Mouse (Mus musculus) neural tube, embryonic 14.5 days (tissue): ENCODE data around the gene Gm40460. TPM values are rescaled to one million over a fixed set of nuclear protein-coding genes. Genes with fewer than 3 reads are reported as not detected.

ENCODE experiments used
- ATAC-seq: fragments of 200-750 bp; cut with Nextera tagmentation; 2 replicates; pipeline ENCODE4 v1.8.0; 2017; ENCODE audit warnings: low read depth, mild to moderate bottlenecking, moderate TSS enrichment, moderate library complexity
- H3K27ac ChIP-seq: fragments of 300-500 bp; sonication (generic); 2 replicates; pipeline ENCODE4 v1.5.1; 2014; ENCODE audit warnings: low read depth, mild to moderate bottlenecking, control low read depth, low read length, moderate library complexity, mixed read lengths
- H3K27me3 ChIP-seq: fragments of 300-500 bp; sonication (generic); 2 replicates; pipeline ENCODE4 v1.6.1; 2014; ENCODE audit warnings: low read length; ENCODE audit not compliant: control insufficient read depth, insufficient read depth
- H3K36me3 ChIP-seq: fragments of 300-500 bp; sonication (generic); 2 replicates; pipeline ENCODE4 v1.6.1; 2014; ENCODE audit warnings: low read length, mixed read lengths; ENCODE audit not compliant: control insufficient read depth, insufficient read depth
- H3K4me1 ChIP-seq: fragments of 300-500 bp; sonication (generic); 2 replicates; pipeline ENCODE4 v1.6.1; 2014; ENCODE audit warnings: low read length; ENCODE audit not compliant: control insufficient read depth, insufficient read depth
- H3K4me2 ChIP-seq: fragments of 300-500 bp; sonication (generic); 2 replicates; pipeline ENCODE4 v1.6.1; 2014; ENCODE audit warnings: mild to moderate bottlenecking, low read depth, low read length, control low read depth
- H3K4me3 ChIP-seq: fragments of 300-500 bp; sonication (generic); 2 replicates; pipeline ENCODE4 v1.5.1; 2014; ENCODE audit warnings: low read depth, low read length, control low read depth, mixed read lengths
- H3K9ac ChIP-seq: fragments of 300-500 bp; sonication (generic); replicated peaks from 2 replicates; pipeline ENCODE4 v1.6.1; 2014; ENCODE audit warnings: low read depth, mild to moderate bottlenecking, control low read depth, low read length, mixed read lengths
- H3K9me3 ChIP-seq: fragments of 300-500 bp; sonication (generic); 2 replicates; pipeline ENCODE4 v1.6.1; 2016; ENCODE audit warnings: low read length; ENCODE audit not compliant: control insufficient read depth
- WGBS: fragments of 180-500 bp; shearing (Covaris S2); extraction: QIAGEN DNeasy Blood & Tissue Kit; methylation state at CpG from one replicate; pipeline ENCODE4 v1.1.7; 2014; 5-methylcytosine and 5-hydroxymethylcytosine counted together
- polyA plus RNA-seq: library from polyadenylated mRNA; unstranded; fragments of >200 nt; fragmentation: Nextera tagmentation; extraction: Ambion mirVana; gene quantifications from 2 replicates; pipeline ENCODE4 v1.2.1, GENCODE M21; 2014

The Gm40460 gene
- polyA plus RNA-seq, 1 experiment from 2014 or later: not detected

DNA sequence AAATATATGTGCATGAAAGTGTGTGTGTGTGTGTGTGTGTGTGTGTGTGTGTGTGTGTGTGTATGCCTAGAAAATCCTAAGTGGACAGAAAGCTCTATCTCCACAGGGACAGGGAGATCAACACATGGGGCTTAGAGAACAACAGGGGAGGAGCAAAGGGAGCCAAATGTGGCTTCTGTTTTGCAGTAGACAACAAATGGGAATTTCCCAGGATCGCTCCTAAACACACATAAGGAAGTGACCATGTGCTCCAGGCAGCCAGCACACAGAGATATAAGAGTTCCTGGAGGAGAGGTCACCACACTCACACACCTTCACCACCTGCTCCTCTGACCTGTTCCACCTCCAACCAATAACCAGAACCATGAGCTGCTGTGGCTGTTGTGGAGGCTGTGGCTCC, 39.8 kb downstream of the Gm40460 start, which contains the start of gene Krtap5-3:
TSS of gene Krtap5-3 (plus strand) at position 301 of the 400 bp plus-strand sequence.
- Histone ChIP-seq H3K4me2 (no peak within 1 kb of the TSS), H3K36me3 (no peaks in the 10 kb centered on the region), H3K4me3 (no peak within 1 kb of the TSS), H3K9ac (no peak within 1 kb of the TSS), H3K27ac (no peak within 1 kb of the TSS), H3K4me1 (no peaks in the 10 kb centered on the region), H3K9me3 (no peaks in the 10 kb centered on the region), H3K27me3 (no peaks in the 10 kb centered on the region)
- WGBS: 86% methylated on average over 1 of the region's 1 CpGs
- no peak for ATAC-seq

DNA sequence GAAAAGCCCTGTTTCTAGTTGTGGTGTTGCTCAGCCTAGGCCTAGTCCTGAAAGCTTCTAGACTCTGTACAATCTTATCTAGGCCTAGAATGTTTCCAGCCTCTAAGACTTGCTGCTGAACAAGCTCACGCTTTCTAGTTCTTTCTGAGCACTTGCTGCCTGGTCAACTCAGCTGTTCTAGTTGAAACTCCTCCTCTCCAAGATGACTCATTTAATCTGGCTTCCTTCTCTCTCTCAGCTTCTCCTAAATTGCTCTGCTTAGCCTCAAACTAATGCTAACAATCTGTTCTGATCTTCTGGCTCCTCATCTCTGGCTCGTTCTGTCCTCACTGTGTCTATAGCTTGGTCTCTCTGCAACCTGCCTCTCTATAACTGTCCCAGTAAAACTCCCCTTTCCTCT, 42.1 kb downstream of the Gm40460 start:
- Histone ChIP-seq H3K27ac (no peak overlapping the region), H3K9ac (no peak overlapping the region), H3K4me1 (no peaks in the 10 kb centered on the region), H3K4me2 (no peak overlapping the region), H3K27me3 (no peaks in the 10 kb centered on the region), H3K4me3 (no peak overlapping the region), H3K36me3 (no peaks in the 10 kb centered on the region), H3K9me3 (no peaks in the 10 kb centered on the region)
- 82% methylated on average over 2 of the region's 2 CpGs for WGBS
- no peak for ATAC-seq

Other genes starting within 250 kb of the Gm40460 start
- gene Mob2, start 180.0 kb downstream of the Gm40460 start, polyA plus RNA-seq: 50.5 and 53.5 TPM in 2 replicates
- 136 and 141 TPM in 2 replicates for gene Dusp8, start 145.2 kb downstream of the Gm40460 start, polyA plus RNA-seq
- gene Gm45618, start 120.3 kb downstream of the Gm40460 start, polyA plus RNA-seq: not detected in 2 replicates
- gene Gm39115, start 105.0 kb downstream of the Gm40460 start, polyA plus RNA-seq: not detected in 2 replicates
- not detected in 2 replicates for gene Gm45337, start 96.5 kb downstream of the Gm40460 start, polyA plus RNA-seq
- gene Gm29735, start 84.0 kb downstream of the Gm40460 start, polyA plus RNA-seq: not detected in 2 replicates
- gene Gm4553, start 75.3 kb downstream of the Gm40460 start, polyA plus RNA-seq: 0.40 TPM in 1 of 2 replicates, not detected in the other
- gene Krtap5-2, start 65.1 kb downstream of the Gm40460 start, polyA plus RNA-seq: not detected in 2 replicates
- not detected in 2 replicates for gene Gm10153, start 50.7 kb downstream of the Gm40460 start, polyA plus RNA-seq
- not detected in 2 replicates for gene Krtap5-3, start 39.7 kb downstream of the Gm40460 start, polyA plus RNA-seq
- gene Gm7579, start 29.2 kb downstream of the Gm40460 start, polyA plus RNA-seq: not detected in 2 replicates
- gene Krtap5-5, start 11.1 kb downstream of the Gm40460 start, polyA plus RNA-seq: not detected in 2 replicates
- not detected in 2 replicates for gene Gm2431, start 17.3 kb upstream of the Gm40460 start, polyA plus RNA-seq
- not detected in 2 replicates for gene Gm4559, start 33.3 kb upstream of the Gm40460 start, polyA plus RNA-seq
- gene Krtap5-1, start 56.0 kb upstream of the Gm40460 start, polyA plus RNA-seq: not detected in 2 replicates
- gene Krtap5-4, start 62.5 kb upstream of the Gm40460 start, polyA plus RNA-seq: not detected in 2 replicates
- 6.0 and 11.2 TPM in 2 replicates for gene Ifitm10, start 132.7 kb upstream of the Gm40460 start, polyA plus RNA-seq
- gene Gm49369, start 141.6 kb upstream of the Gm40460 start, polyA plus RNA-seq: 2.9 TPM in 1 of 2 replicates, not detected in the other
- 250 and 288 TPM in 2 replicates for gene Ctsd, start 147.0 kb upstream of the Gm40460 start, polyA plus RNA-seq
- gene Syt8, start 193.8 kb upstream of the Gm40460 start, polyA plus RNA-seq: not detected in 2 replicates
- 1.4 and 4.3 TPM in 2 replicates for gene Tnni2, start 200.7 kb upstream of the Gm40460 start, polyA plus RNA-seq
- gene Lsp1, start 219.7 kb upstream of the Gm40460 start, polyA plus RNA-seq: 3.9 and 5.6 TPM in 2 replicates